Mouse (Mus musculus): Measurements from ENCODE around the gene Lhx8.

The Lhx8 gene

GRCm38 (mm10) chr3:154330181-154331002 lies at the start of gene Lhx8:
Gene Lhx8, minus strand, starts transcription at chr3:154330659.
- CTCF ChIA-PET, result interaction anchor here in 2 of 4 experiments (1.5 to 2.4 kb wide), 2 partner anchors 243 to 267 kb away, joined by 3 to 14 read pairs; partner anchors contain the start of genes Cryz (in 1 of the 2) and Tyw3 (in 1 of the 2)
- POLR2A ChIA-PET, result interaction anchor here in 2 of 4 experiments (0.5 to 1.5 kb wide), 5 partner anchors 48 to 418 kb away, joined by 3 to 4 read pairs (median 4); partner anchors contain the start of genes Tyw3 (in 2 of the 2) and Rabggtb (in 1 of the 2)

- CTCF ChIA-PET, result interaction anchor here in 1 of 4 experiments (1.2 kb wide), 1 partner anchor 9 kb away, joined by 4 read pairs; no protein-coding TSS in a partner anchor
- POLR2A ChIA-PET, result interaction anchor here in 2 of 4 experiments (0.5 to 1.2 kb wide), 2 partner anchors 8 to 9 kb away, joined by 3 to 14 read pairs; no protein-coding TSS in a partner anchor
Observed at GRCm38 (mm10) chr3:154373536-154373935, 43.1 kb upstream of the Lhx8 start.

- CTCF ChIA-PET, result no interaction called here
Observed at GRCm38 (mm10) chr3:154372688-154373087, 42.2 kb upstream of the Lhx8 start.

GRCm38 (mm10) chr3:154367327-154367726 lies 36.9 kb upstream of the Lhx8 start:
- POLR2A ChIA-PET, result no interaction called here
- CTCF ChIA-PET, result no interaction called here

More at GRCm38 (mm10) chr3:154372688-154373087, 42.2 kb upstream of the Lhx8 start:
- POLR2A ChIA-PET, result interaction anchor here in 1 of 4 experiments (1.2 kb wide), 1 partner anchor 8 kb away, joined by 3 read pairs; no protein-coding TSS in a partner anchor

- CTCF ChIA-PET, result interaction anchor here (0.5 to 1.8 kb wide), 22 partner anchors 9 to 533 kb away, joined by 3 to 7 read pairs (median 3); no protein-coding TSS in a partner anchor
Observed at GRCm38 (mm10) chr3:154364604-154365209, 34.2 kb upstream of the Lhx8 start.

GRCm38 (mm10) chr3:154363507-154363906 lies 33.0 kb upstream of the Lhx8 start:
- CTCF ChIA-PET, result interaction anchor here in 2 of 4 experiments (0.8 to 1.2 kb wide), 2 partner anchors 10 to 404 kb away, joined by 3 to 4 read pairs; no protein-coding TSS in a partner anchor

More at GRCm38 (mm10) chr3:154364604-154365209, 34.2 kb upstream of the Lhx8 start:
- POLR2A ChIA-PET, result interaction anchor here in 2 of 4 experiments (0.6 to 1.6 kb wide), 10 partner anchors 9 to 427 kb away, joined by 3 to 5 read pairs (median 4); no protein-coding TSS in a partner anchor

GRCm38 (mm10) chr3:154359231-154359630 lies 28.8 kb upstream of the Lhx8 start:
- POLR2A ChIA-PET, result no interaction called here
- CTCF ChIA-PET, result no interaction called here

More at GRCm38 (mm10) chr3:154363507-154363906, 33.0 kb upstream of the Lhx8 start:
- POLR2A ChIA-PET, result interaction anchor here in 1 of 4 experiments (1.0 to 1.6 kb wide), 4 partner anchors 18 to 35 kb away, joined by 3 to 5 read pairs (median 4); no protein-coding TSS in a partner anchor

- ChIA-PET POLR2A (no interaction called here), CTCF (interaction anchor here in 1 of 4 experiments (1.2 kb wide), 1 partner anchor 24 kb away, joined by 3 read pairs; no protein-coding TSS in a partner anchor)
Observed at GRCm38 (mm10) chr3:154340294-154340914, 9.9 kb upstream of the Lhx8 start.

GRCm38 (mm10) chr3:154339649-154340260 lies 9.3 kb upstream of the Lhx8 start:
- ChIA-PET CTCF (interaction anchor here in 1 of 4 experiments (0.6 kb wide), 1 partner anchor 187 kb away, joined by 3 read pairs; no protein-coding TSS in a partner anchor), POLR2A (no interaction called here)

- ChIA-PET CTCF (interaction anchor here in 2 of 4 experiments (0.6 to 1.3 kb wide), 2 partner anchors 237 to 670 kb away, joined by 3 to 5 read pairs; no protein-coding TSS in a partner anchor), POLR2A (no interaction called here)
Observed at GRCm38 (mm10) chr3:154334806-154335205, 4.3 kb upstream of the Lhx8 start.

- POLR2A ChIA-PET, result interaction anchor here in 1 of 4 experiments (1.0 to 1.1 kb wide), 2 partner anchors 44 to 193 kb away, joined by 3 read pairs; no protein-coding TSS in a partner anchor
- CTCF ChIA-PET, result interaction anchor here in 1 of 4 experiments (0.9 kb wide), 1 partner anchor 239 kb away, joined by 3 read pairs; no protein-coding TSS in a partner anchor
Observed at GRCm38 (mm10) chr3:154333401-154333999, 3.0 kb upstream of the Lhx8 start.

- CTCF ChIA-PET, result interaction anchor here in 1 of 4 experiments (0.9 kb wide), 1 partner anchor 239 kb away, joined by 3 read pairs; no protein-coding TSS in a partner anchor
- POLR2A ChIA-PET, result interaction anchor here in 1 of 4 experiments (0.7 to 1.1 kb wide), 3 partner anchors 30 to 194 kb away, joined by 3 read pairs; no protein-coding TSS in a partner anchor
Observed at GRCm38 (mm10) chr3:154332941-154333340, 2.5 kb upstream of the Lhx8 start.

- CTCF ChIA-PET, result interaction anchor here in 2 of 4 experiments (0.8 to 1.1 kb wide), 2 partner anchors 33 to 240 kb away, joined by 3 read pairs; no protein-coding TSS in a partner anchor
- POLR2A ChIA-PET, result interaction anchor here in 2 of 4 experiments (0.7 to 1.2 kb wide), 3 partner anchors 25 to 240 kb away, joined by 3 to 4 read pairs (median 3); no protein-coding TSS in a partner anchor
Observed at GRCm38 (mm10) chr3:154332213-154332530, 1.7 kb upstream of the Lhx8 start.

GRCm38 (mm10) chr3:154331506-154332212 lies 1.2 kb upstream of the Lhx8 start:
- CTCF ChIA-PET, result interaction anchor here in 2 of 4 experiments (0.8 to 1.1 kb wide), 2 partner anchors 33 to 240 kb away, joined by 3 read pairs; no protein-coding TSS in a partner anchor

GRCm38 (mm10) chr3:154331003-154331340 lies 513 bp upstream of the Lhx8 start:
- ChIA-PET POLR2A (interaction anchor here in 3 of 4 experiments (0.6 to 1.1 kb wide), 4 partner anchors 50 to 418 kb away, joined by 3 to 4 read pairs (median 4); partner anchors contain the start of genes Rabggtb (in 1 of the 3) and Tyw3 (in 1 of the 3)), CTCF (no interaction called here)

More at GRCm38 (mm10) chr3:154331506-154332212, 1.2 kb upstream of the Lhx8 start:
- POLR2A ChIA-PET, result interaction anchor here in 2 of 4 experiments (0.6 to 1.2 kb wide), 4 partner anchors 8 to 240 kb away, joined by 3 to 4 read pairs (median 3); no protein-coding TSS in a partner anchor

All from embryonic stem cell, embryonic (primary cell).